Mouse (Mus musculus) spleen, embryonic (tissue): ENCODE data around the gene Rbfox2.

Source experiments
- CTCF ChIA-PET: fragments of 350-600 bp; sonication (Branson Sonifier 250); formaldehyde crosslinking; loops from one replicate; lab custom pipeline; 2022; lab: Charles Lee

Gene Rbfox2

GRCm38 (mm10) chr15:77107169-77107908 is 199.5 kb downstream of the Rbfox2 start:
- CTCF ChIA-PET, result no interaction called here

GRCm38 (mm10) chr15:77105273-77105672 is 201.5 kb downstream of the Rbfox2 start:
- CTCF ChIA-PET, result no interaction called here

GRCm38 (mm10) chr15:77104349-77105158 is 202.2 kb downstream of the Rbfox2 start:
- CTCF ChIA-PET, result no interaction called here

GRCm38 (mm10) chr15:77102685-77103084 is 204.1 kb downstream of the Rbfox2 start:
- CTCF ChIA-PET, result no interaction called here

- CTCF ChIA-PET, result no interaction called here
These were observed 207.0 kb downstream of the Rbfox2 start for GRCm38 (mm10) chr15:77099756-77100155.

GRCm38 (mm10) chr15:77097358-77097757 is 209.4 kb downstream of the Rbfox2 start:
- CTCF ChIA-PET, result no interaction called here

- CTCF ChIA-PET, result no interaction called here
These were observed 211.6 kb downstream of the Rbfox2 start for GRCm38 (mm10) chr15:77095216-77095615.

GRCm38 (mm10) chr15:77094431-77094830 is 212.4 kb downstream of the Rbfox2 start:
- CTCF ChIA-PET, result no interaction called here

- CTCF ChIA-PET, result no interaction called here
These were observed 215.4 kb downstream of the Rbfox2 start for GRCm38 (mm10) chr15:77091394-77091793.

- CTCF ChIA-PET, result no interaction called here
These were observed 216.3 kb downstream of the Rbfox2 start for GRCm38 (mm10) chr15:77090531-77090930.

- CTCF ChIA-PET, result no interaction called here
These were observed 217.6 kb downstream of the Rbfox2 start for GRCm38 (mm10) chr15:77089249-77089648.

GRCm38 (mm10) chr15:77086488-77086887 is 220.3 kb downstream of the Rbfox2 start:
- CTCF ChIA-PET, result no interaction called here

- CTCF ChIA-PET, result no interaction called here
These were observed 221.0 kb downstream of the Rbfox2 start for GRCm38 (mm10) chr15:77085818-77086217.

GRCm38 (mm10) chr15:77081454-77081853 is 225.3 kb downstream of the Rbfox2 start:
- CTCF ChIA-PET, result no interaction called here

GRCm38 (mm10) chr15:77080684-77081254 is 226.0 kb downstream of the Rbfox2 start:
- CTCF ChIA-PET, result no interaction called here

GRCm38 (mm10) chr15:77079890-77080361 is 226.9 kb downstream of the Rbfox2 start:
- CTCF ChIA-PET, result no interaction called here

GRCm38 (mm10) chr15:77079256-77079822 is 227.5 kb downstream of the Rbfox2 start:
- CTCF ChIA-PET, result no interaction called here

GRCm38 (mm10) chr15:77078786-77079185 is 228.0 kb downstream of the Rbfox2 start:
- CTCF ChIA-PET, result interaction anchor here (0.7 kb wide), 1 partner anchor 24 kb away, joined by 3 read pairs; no protein-coding TSS in a partner anchor

GRCm38 (mm10) chr15:77077906-77078305 is 228.9 kb downstream of the Rbfox2 start:
- CTCF ChIA-PET, result no interaction called here

GRCm38 (mm10) chr15:77076523-77076922 is 230.3 kb downstream of the Rbfox2 start:
- CTCF ChIA-PET, result no interaction called here

- CTCF ChIA-PET, result no interaction called here
These were observed 234.1 kb downstream of the Rbfox2 start for GRCm38 (mm10) chr15:77072556-77073163.

GRCm38 (mm10) chr15:77071501-77071900 is 235.3 kb downstream of the Rbfox2 start:
- CTCF ChIA-PET, result no interaction called here
